Mouse (Mus musculus) cerebellum, adult 11 months (tissue): ENCODE results near the gene Klhl32.
A peak's percentile ranks its signal among the peaks of the same experiment; 100 is the strongest.
"Not testable (repeated sequence)": the region's sequence is repeated elsewhere in the genome, so short reads cannot be mapped to it uniquely, and the experiment has no call there.

Experiments used
- DNase-seq: peaks from one replicate; pipeline ENCODE4 v3.0.0; 2022

Gene Klhl32

GRCm38 (mm10) chr4:24793726-24794345 is 57.1 kb downstream of the Klhl32 start:
- DNase-seq, result no peak

DNA sequence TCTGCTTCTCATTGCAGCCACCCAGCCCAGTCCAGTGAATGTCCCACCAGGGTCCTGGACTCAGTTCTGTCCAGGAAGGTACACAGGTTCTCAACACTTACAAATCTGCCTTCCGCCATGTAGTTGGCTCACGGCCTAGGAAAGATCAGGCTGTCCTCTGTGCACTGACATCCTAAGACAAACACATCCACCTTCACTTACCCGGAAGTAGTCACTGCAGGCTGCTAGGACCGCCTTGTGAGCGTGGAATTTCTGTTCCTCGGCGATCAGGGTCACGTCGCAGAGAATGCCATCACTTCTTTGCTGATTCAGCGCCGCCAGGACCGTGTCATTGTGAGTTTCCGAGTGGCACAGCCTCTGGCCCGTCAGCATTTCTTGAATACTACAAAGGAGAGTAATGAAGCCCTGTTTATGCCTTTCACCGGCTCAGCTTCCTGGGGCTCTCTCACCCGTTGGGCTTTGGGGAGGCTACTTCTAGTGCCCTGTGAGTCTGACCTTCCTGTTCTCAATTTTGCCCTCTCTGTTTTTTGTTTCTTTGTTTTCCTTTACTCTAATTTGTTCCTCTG is 58.4 kb downstream of the Klhl32 start:
- DNase-seq, result no peak

DNA sequence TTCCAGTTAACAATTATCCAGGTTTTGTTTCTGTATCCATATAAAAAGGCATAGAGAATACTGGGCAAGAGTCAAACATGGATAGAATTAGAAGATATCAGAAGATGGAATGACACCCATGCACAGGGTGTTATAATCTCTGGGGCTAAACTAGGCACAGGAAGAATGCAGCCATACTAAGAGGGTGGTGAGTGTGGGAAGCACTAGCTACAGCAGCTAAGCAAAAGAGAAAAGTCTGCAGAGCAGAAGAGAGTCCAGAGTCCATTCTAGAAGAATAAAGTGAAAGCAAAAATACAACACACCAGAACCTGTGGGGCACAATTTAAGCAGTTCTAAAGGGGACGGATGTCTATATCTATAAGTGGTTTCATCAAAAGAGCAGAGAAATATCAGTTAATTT is 61.6 kb downstream of the Klhl32 start:
- no peak for DNase-seq

- DNase-seq, result no peak
Measured at GRCm38 (mm10) chr4:24785757-24786532, 65.0 kb downstream of the Klhl32 start.

DNA sequence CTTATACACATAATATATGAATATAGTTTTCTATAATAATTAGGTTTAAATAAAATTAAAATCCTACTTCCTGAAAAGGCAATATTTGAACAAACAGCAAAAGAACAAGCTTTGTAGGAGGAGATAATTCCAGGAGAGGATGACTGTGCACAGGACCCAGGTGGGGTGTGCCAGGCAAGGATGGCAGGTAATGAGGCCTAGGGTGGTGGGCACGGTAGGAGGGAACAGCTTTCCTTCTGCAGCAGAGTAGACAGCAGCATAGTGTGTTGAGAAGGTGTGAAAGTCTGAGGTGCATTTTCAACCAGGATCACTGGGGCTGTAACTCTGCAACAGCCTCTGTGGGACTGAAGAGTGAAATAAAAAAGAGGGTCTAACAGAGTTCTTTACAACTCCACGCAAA is 85.0 kb downstream of the Klhl32 start:
- no peak for DNase-seq

- DNase-seq, result no peak
Measured at GRCm38 (mm10) chr4:24765469-24765868, 85.5 kb downstream of the Klhl32 start.

- DNase-seq, result no peak
Measured at GRCm38 (mm10) chr4:24764558-24764957, 86.4 kb downstream of the Klhl32 start.

- DNase-seq, result peak; percentile 22
Measured at GRCm38 (mm10) chr4:24763451-24763850, 87.5 kb downstream of the Klhl32 start.

GRCm38 (mm10) chr4:24758954-24759353 is 92.0 kb downstream of the Klhl32 start:
- DNase-seq, result peak; percentile 15

DNA sequence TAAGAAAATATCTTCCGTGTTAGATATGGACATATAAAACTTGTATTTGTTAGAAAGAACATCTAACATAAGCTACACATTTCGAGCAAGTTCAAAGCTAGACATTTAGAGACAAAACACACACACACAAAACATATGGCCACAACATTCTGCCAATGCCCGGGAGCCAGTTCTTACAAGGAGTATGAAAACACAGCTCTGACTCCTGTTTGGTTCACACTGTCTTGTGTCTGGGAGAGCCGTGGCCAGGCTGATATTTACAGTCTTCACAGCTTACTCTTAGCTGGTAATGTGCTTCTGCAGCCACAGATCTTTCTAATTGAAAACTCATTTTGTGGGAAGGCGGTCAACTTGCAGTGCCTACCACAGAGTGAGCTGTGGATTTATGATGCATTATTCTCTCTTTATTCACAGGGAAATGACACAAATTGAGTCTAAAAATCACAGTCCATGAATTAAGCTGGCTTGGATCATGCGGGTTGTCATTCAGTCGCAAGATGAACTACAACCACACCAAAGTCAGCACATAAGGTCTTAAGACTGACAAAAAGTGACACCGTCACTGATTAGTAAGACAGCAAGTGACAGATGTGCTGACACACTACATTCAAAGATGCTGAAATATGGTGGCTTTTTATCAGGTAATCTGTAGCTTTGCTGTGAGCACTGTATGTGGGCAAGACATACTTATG is 98.3 kb downstream of the Klhl32 start:
- DNase-seq, result no peak

DNA sequence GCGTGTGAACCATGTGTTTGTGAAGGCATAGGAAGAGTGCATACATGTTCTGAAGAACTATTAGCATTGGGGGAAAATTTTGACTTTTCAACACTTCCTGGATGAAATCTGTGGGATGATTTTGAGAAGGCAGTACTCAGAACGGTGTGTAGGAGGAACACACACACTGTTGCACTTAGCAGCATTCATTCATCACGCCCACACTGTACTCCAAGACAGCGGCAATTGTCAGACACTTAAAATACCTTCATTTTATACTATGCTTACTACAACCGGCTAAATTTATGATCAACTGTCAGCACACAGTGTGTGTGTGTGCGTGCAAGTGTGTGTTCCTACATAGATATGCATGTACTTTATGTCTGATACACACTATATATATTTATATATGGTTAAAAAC is 113.8 kb downstream of the Klhl32 start:
- no peak for DNase-seq

GRCm38 (mm10) chr4:24720834-24721233 is 130.1 kb downstream of the Klhl32 start:
- DNase-seq, result peak; percentile 38

- no peak for DNase-seq
Measured at GRCm38 (mm10) chr4:24715559-24715958, 135.4 kb downstream of the Klhl32 start.

- DNase-seq, result no peak
Measured at GRCm38 (mm10) chr4:24714367-24714766, 136.6 kb downstream of the Klhl32 start.

- no peak for DNase-seq
Measured at GRCm38 (mm10) chr4:24698528-24699117, 152.3 kb downstream of the Klhl32 start.

DNA sequence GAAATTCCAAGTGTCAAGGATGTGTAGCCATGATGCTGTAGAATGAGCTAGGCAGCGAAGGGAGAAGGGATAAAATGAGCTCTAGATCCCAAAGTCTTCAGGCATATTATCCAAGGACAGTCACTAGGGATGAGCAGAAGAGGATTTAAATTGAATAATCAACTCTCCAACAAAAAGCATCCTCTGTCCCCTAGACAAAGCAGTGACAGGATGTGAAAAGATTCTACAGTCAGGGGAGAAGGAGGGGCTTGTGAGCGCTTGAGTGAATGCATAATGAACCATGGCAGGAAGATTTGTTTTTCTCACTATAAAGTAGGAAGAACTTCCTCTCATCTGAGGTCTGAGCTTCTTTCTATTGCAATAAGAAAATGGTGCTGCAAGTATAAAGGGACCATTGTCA is 170.8 kb downstream of the Klhl32 start:
- DNase-seq, result no peak

DNA sequence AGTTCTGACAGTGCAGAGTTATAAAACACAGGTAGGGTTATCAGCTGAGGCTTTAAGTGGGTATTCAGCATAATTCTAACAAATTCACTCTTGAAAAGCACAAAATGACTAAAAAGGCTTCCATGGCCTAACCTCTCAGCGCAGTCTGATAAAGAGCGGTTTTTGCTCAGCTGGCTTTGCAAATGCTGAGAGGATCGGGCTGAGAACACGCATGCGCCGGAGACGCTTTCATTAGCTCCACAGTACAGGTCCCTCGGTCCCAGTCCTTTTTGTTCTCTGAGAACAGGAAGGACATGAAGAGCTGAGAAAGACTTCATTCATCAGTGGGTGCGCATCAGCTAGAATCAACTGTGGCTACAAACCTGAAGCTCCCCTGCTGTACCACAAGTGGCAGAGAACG is 180.9 kb downstream of the Klhl32 start:
- no peak for DNase-seq

- DNase-seq, result no peak
Measured at GRCm38 (mm10) chr4:24659218-24659617, 191.7 kb downstream of the Klhl32 start.

- not testable (repeated sequence) for DNase-seq
Measured at GRCm38 (mm10) chr4:24644735-24645134, 206.2 kb downstream of the Klhl32 start.

DNA sequence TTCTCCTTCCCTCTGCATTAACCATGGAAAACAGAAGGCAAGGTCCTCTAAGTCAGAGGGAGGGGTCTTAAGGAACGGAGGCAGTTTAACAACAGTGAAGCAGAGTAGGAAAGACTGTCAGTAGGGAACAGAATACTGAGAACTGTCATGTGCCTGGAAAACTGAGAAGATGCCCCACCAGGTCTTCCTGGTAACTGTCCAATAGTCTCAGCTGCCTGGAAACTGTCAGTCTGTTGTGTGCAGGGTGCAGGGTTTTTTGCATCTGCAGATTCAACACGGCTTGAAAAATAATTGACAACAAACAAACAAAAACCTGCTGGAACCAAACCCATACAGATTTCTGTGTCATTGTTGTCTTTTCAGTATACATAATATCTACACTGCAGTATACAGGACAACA is 208.6 kb downstream of the Klhl32 start:
- DNase-seq, result no peak

- peak; percentile 44 for DNase-seq
Measured at GRCm38 (mm10) chr4:24631177-24631911, 219.6 kb downstream of the Klhl32 start.

GRCm38 (mm10) chr4:24630430-24630829 is 220.5 kb downstream of the Klhl32 start:
- DNase-seq, result no peak

- no peak for DNase-seq
Measured at GRCm38 (mm10) chr4:24627871-24628270, 223.1 kb downstream of the Klhl32 start.
